In genomic region chr4:107928269-107928668, GRCm38 (mm10) we compare ENCODE assay signal across 30 mouse cellular contexts. TPM values are rescaled to one million over a fixed set of nuclear protein-coding genes. Genes with fewer than 3 reads are reported as not detected.
A peak's percentile ranks its signal among the peaks of the same experiment; 100 is the strongest.
DNase-seq lines count a peak whose midpoint lies in the region; ATAC-seq and TF ChIP-seq lines count a peak whose summit lies in the region.
"Had no signal": no experiment of that assay in that cellular context is flagged by ENCODE, and none has a peak within 500 bp of the region (broad histone marks: within the 10 kb centered on the region; RNA-seq: fewer than 3 reads in every experiment).

No protein-coding gene starts in this region.

- no peak overlapping the region for H3K4me2 ChIP-seq in liver, embryonic 13.5 days
- no peak overlapping the region for H3K4me2 ChIP-seq in liver, embryonic 16.5 days (ENCODE audit: low read depth, low read length)
- H3K4me2 ChIP-seq: embryonic facial prominence, embryonic 12.5 days; embryonic facial prominence, embryonic 15.5 days; forebrain, embryonic 15.5 days; heart, embryonic 13.5 days; hindbrain, embryonic 12.5 days; hindbrain, embryonic 15.5 days had no signal

- WGBS in liver, embryonic 13.5 days (ENCODE audit: insufficient replicate concordance): 48% methylated on average over 2 of the region's 2 CpGs
- 27% methylated on average over 2 of the region's 2 CpGs for WGBS in liver, embryonic 16.5 days (ENCODE audit: insufficient replicate concordance)
- 65% methylated on average over 2 of the region's 2 CpGs for WGBS in lung, adult 2 months

- no peaks in the 10 kb centered on the region for H3K9me3 ChIP-seq in liver, embryonic 13.5 days (replicated peaks)
- no peaks in the 10 kb centered on the region for H3K9me3 ChIP-seq in liver, embryonic 16.5 days (replicated peaks; ENCODE audit: control insufficient read depth, low read length)
- H3K9me3 ChIP-seq: embryonic facial prominence, embryonic 12.5 days; embryonic facial prominence, embryonic 15.5 days; forebrain, embryonic 15.5 days; G1E; heart, embryonic 10.5 days; heart, embryonic 13.5 days; hindbrain, embryonic 12.5 days; hindbrain, embryonic 15.5 days had no signal

- H3K4me3 ChIP-seq in liver, embryonic 13.5 days (replicated peaks): no peak overlapping the region
- H3K4me3 ChIP-seq in liver, embryonic 16.5 days (ENCODE audit: low read depth, low read length): no peak overlapping the region
- H3K4me3 ChIP-seq in lung, adult 2 months (replicated peaks; ENCODE audit: extremely low read depth, low read depth, low read length): no peak overlapping the region
- H3K4me3 ChIP-seq: embryonic facial prominence, embryonic 12.5 days; embryonic facial prominence, embryonic 15.5 days; forebrain, embryonic 15.5 days; heart, adult 2 months; heart, embryonic 10.5 days; heart, embryonic 13.5 days; hindbrain, embryonic 12.5 days; hindbrain, embryonic 15.5 days had no signal

- intact Hi-C loops in heart, postnatal 36 days (cut with DNase I): loop anchor here (10.0 kb wide), 1 partner anchor 377 kb away; the partner anchor contains the start of gene Zyg11b

- DNase-seq in c-Kit-positive CD71-positive TER-119-positive erythroid progenitor cells, embryonic 14.5 days (ENCODE audit: low spot score): peak; percentile 22
- peak; percentile 17 for DNase-seq in liver, embryonic 13.5 days
- no peak for DNase-seq in ovary, postnatal 14 days (ENCODE audit: low spot score)
- no peak for DNase-seq in lung, adult 2 months
- no peak for DNase-seq in heart, postnatal 36 days
- DNase-seq: adrenal gland, adult 2 months; adrenal gland, postnatal 25 days; B cell, adult 2 months; cerebellum, adult 2 months; cerebellum, adult 9-11 months; cerebellum, postnatal 25 days; gastrocnemius, postnatal 25 days; heart, adult 2 months; heart, postnatal 14 days had no signal

- ATAC-seq in liver, embryonic 13.5 days (ENCODE audit: low read depth): peak; percentile 56
- ATAC-seq in liver, embryonic 16.5 days (ENCODE audit: low read depth): peak; percentile 12; the same call in 1 of the 2 replicates
- ATAC-seq in megakaryocyte-erythroid progenitor cell, adult 5-6 weeks (replicated peaks; ENCODE audit: low FRiP score, low TSS enrichment, poor library complexity, severe bottlenecking): peak; percentile 19; the same call in 1 of the 2 replicates
- ATAC-seq: forebrain, embryonic 15.5 days; Patski had no signal

- no peak overlapping the region for H3K9ac ChIP-seq in liver, embryonic 13.5 days
- no peak overlapping the region for H3K9ac ChIP-seq in liver, embryonic 16.5 days (ENCODE audit: low read depth, low read length)
- H3K9ac ChIP-seq: embryonic facial prominence, embryonic 12.5 days; embryonic facial prominence, embryonic 15.5 days; forebrain, embryonic 15.5 days; heart, embryonic 13.5 days; hindbrain, embryonic 12.5 days; hindbrain, embryonic 15.5 days had no signal

- H3K36me3 ChIP-seq in liver, embryonic 13.5 days: no peaks in the 10 kb centered on the region
- H3K36me3 ChIP-seq in liver, embryonic 16.5 days (ENCODE audit: control insufficient read depth, insufficient read depth): no peaks in the 10 kb centered on the region
- H3K36me3 ChIP-seq: embryonic facial prominence, embryonic 12.5 days; embryonic facial prominence, embryonic 15.5 days; forebrain, embryonic 15.5 days; G1E; heart, embryonic 10.5 days; heart, embryonic 13.5 days; hindbrain, embryonic 12.5 days; hindbrain, embryonic 15.5 days had no signal

- H3K27ac ChIP-seq in liver, embryonic 13.5 days: no peak overlapping the region; the same call in 1 of the 2 replicates
- H3K27ac ChIP-seq in liver, embryonic 16.5 days (ENCODE audit: low read length): no peak overlapping the region
- H3K27ac ChIP-seq: embryonic facial prominence, embryonic 12.5 days; embryonic facial prominence, embryonic 15.5 days; forebrain, embryonic 15.5 days; heart, adult 2 months; heart, embryonic 10.5 days; heart, embryonic 13.5 days; hindbrain, embryonic 12.5 days; hindbrain, embryonic 15.5 days had no signal

- TF ChIP-seq POLR2A in lung, adult 2 months (IDR thresholded peaks at IDR 0.05; ENCODE audit: borderline replicate concordance, extremely low read depth, low read depth, low read length): no peak

- TF ChIP-seq CTCF in lung, adult 2 months (IDR thresholded peaks at IDR 0.05; ENCODE audit: insufficient read depth, low read length): no peak

- H3K4me1 ChIP-seq in liver, embryonic 13.5 days (replicated peaks): peaks cover 20% of the 10 kb centered on the region
- H3K4me1 ChIP-seq in liver, embryonic 16.5 days (ENCODE audit: control insufficient read depth, low read depth, low read length): peaks cover 13% of the 10 kb centered on the region
- H3K4me1 ChIP-seq in lung, adult 2 months (ENCODE audit: control insufficient read depth, insufficient read depth, low read length): no peaks in the 10 kb centered on the region
- H3K4me1 ChIP-seq: embryonic facial prominence, embryonic 12.5 days; embryonic facial prominence, embryonic 15.5 days; heart, embryonic 13.5 days had no signal

- H3K27me3 ChIP-seq in liver, embryonic 13.5 days: no peaks in the 10 kb centered on the region
- no peaks in the 10 kb centered on the region for H3K27me3 ChIP-seq in liver, embryonic 16.5 days (ENCODE audit: control insufficient read depth, insufficient read depth, low read depth, low read length)
- H3K27me3 ChIP-seq: embryonic facial prominence, embryonic 12.5 days; embryonic facial prominence, embryonic 15.5 days; hindbrain, embryonic 12.5 days; hindbrain, embryonic 15.5 days; Patski had no signal

RNA-seq across cellular contexts. Expression of gene Cpt2, which starts 4.9 kb away (rescaled TPM):
- 37.0 and 45.1 TPM in 2 replicates for polyA plus RNA-seq in liver, embryonic 13.5 days (2015; fragmentation: Nextera tagmentation; extraction: Ambion mirVana)
- 45.5 and 48.4 TPM in 2 replicates for polyA plus RNA-seq in liver, embryonic 16.5 days (2015; fragmentation: Nextera tagmentation; extraction: Ambion mirVana)
- total RNA-seq in megakaryocyte-erythroid progenitor cell, adult 5-6 weeks (2014; fragmentation: Nextera tagmentation): 48.6 and 51.8 TPM in 2 replicates
- total RNA-seq in megakaryocyte-erythroid progenitor cell, adult 5-6 weeks (2017): 25.6 and 44.4 TPM in 2 replicates
- 65.3 and 68.3 TPM in 2 replicates for polyA plus RNA-seq in lung, adult 2 months (2012; rRNA removed)
- 100 to 1,000 TPM; 308 to 324 TPM for total RNA-seq in heart, postnatal 36 days (2021)

RNA-seq across cellular contexts. Expression of gene 0610037L13Rik, which starts 38.7 kb away (rescaled TPM):
- 48.1 and 54.9 TPM in 2 replicates for polyA plus RNA-seq in liver, embryonic 13.5 days (2015; fragmentation: Nextera tagmentation; extraction: Ambion mirVana)
- 30.7 TPM in 2 replicates for polyA plus RNA-seq in liver, embryonic 16.5 days (2015; fragmentation: Nextera tagmentation; extraction: Ambion mirVana)
- 51.1 and 53.5 TPM in 2 replicates for total RNA-seq in megakaryocyte-erythroid progenitor cell, adult 5-6 weeks (2014; fragmentation: Nextera tagmentation)
- total RNA-seq in megakaryocyte-erythroid progenitor cell, adult 5-6 weeks (2017): 49.8 and 60.8 TPM in 2 replicates
- polyA plus RNA-seq in lung, adult 2 months (2012; rRNA removed): 31.5 and 40.9 TPM in 2 replicates
- 10 to 100 TPM; 53.2 to 54.3 TPM for total RNA-seq in heart, postnatal 36 days (2021)

RNA-seq across cellular contexts. Expression of gene Slc1a7, which starts 39.9 kb away (rescaled TPM):
- not detected in 2 replicates for polyA plus RNA-seq in liver, embryonic 13.5 days (2015; fragmentation: Nextera tagmentation; extraction: Ambion mirVana)
- not detected in 2 replicates for polyA plus RNA-seq in liver, embryonic 16.5 days (2015; fragmentation: Nextera tagmentation; extraction: Ambion mirVana)
- total RNA-seq in megakaryocyte-erythroid progenitor cell, adult 5-6 weeks (2014; fragmentation: Nextera tagmentation): not detected in 2 replicates
- total RNA-seq in megakaryocyte-erythroid progenitor cell, adult 5-6 weeks (2017): not detected in 2 replicates
- polyA plus RNA-seq in lung, adult 2 months (2012; rRNA removed): 0.39 and 0.48 TPM in 2 replicates
- total RNA-seq in heart, postnatal 36 days (2021): under 1 TPM; 0.27 to 0.33 TPM
- total RNA-seq: CH12.LX; common myeloid progenitor, adult 5-6 weeks; hematopoietic stem cell, adult 5-6 weeks had no signal
- polyA plus RNA-seq: embryonic facial prominence, embryonic 12.5 days; forebrain, embryonic 11.5 days; G1E; heart, embryonic 10.5 days; heart, embryonic 13.5 days; heart, embryonic 16.5 days; hindbrain, embryonic 12.5 days had no signal

RNA-seq across cellular contexts. Expression of gene Magoh, which starts 48.7 kb away (rescaled TPM):
- polyA plus RNA-seq in liver, embryonic 13.5 days (2015; fragmentation: Nextera tagmentation; extraction: Ambion mirVana): 129 and 145 TPM in 2 replicates
- polyA plus RNA-seq in liver, embryonic 16.5 days (2015; fragmentation: Nextera tagmentation; extraction: Ambion mirVana): 58.5 and 76.7 TPM in 2 replicates
- 256 and 308 TPM in 2 replicates for total RNA-seq in megakaryocyte-erythroid progenitor cell, adult 5-6 weeks (2014; fragmentation: Nextera tagmentation)
- 300 and 428 TPM in 2 replicates for total RNA-seq in megakaryocyte-erythroid progenitor cell, adult 5-6 weeks (2017)
- 22.3 and 39.3 TPM in 2 replicates for polyA plus RNA-seq in lung, adult 2 months (2012; rRNA removed)
- 10 to 100 TPM; 43.0 to 43.5 TPM for total RNA-seq in heart, postnatal 36 days (2021)

Comparison
In these comparisons a context has a peak if more than half of its experiments do, and no peak if none do; other contexts are left out.
1. DNase-seq: peak in c-Kit-positive CD71-positive TER-119-positive erythroid progenitor cells, embryonic 14.5 days (single experiment) and liver, embryonic 13.5 days (single experiment); none in ovary, postnatal 14 days (single experiment), lung, adult 2 months (single experiment) and heart, postnatal 36 days (0 of 2).
2. Peak in every context shown above with its lines, with median percentiles within 50 percentile points of each other: ATAC-seq.